Mouse (Mus musculus) midbrain, embryonic 14.5 days (tissue): ENCODE results near the gene Pik3ap1. TPM values are rescaled to one million over a fixed set of nuclear protein-coding genes. Genes with fewer than 3 reads are reported as not detected.

Source experiments
- ATAC-seq: fragments of 200-750 bp; cut with Nextera tagmentation; 2 replicates; pipeline ENCODE4 v1.8.0; 2017; ENCODE audit warnings: moderate number of reproducible peaks, moderate library complexity; ENCODE audit not compliant: low FRiP score, low TSS enrichment
- DNase-seq: peaks from one replicate; pipeline ENCODE4 v3.0.0-alpha.2; 2015
- H3K27ac ChIP-seq: fragments of 300-500 bp; sonication (generic); replicated peaks from 2 replicates; pipeline ENCODE4 v1.5.1; 2014; ENCODE audit warnings: mild to moderate bottlenecking, low read depth, low read length, moderate library complexity
- H3K27me3 ChIP-seq: fragments of 300-500 bp; sonication (generic); 2 replicates; pipeline ENCODE4 v1.6.1; 2014; ENCODE audit warnings: low read length, control low read depth, mixed read lengths; ENCODE audit not compliant: control insufficient read depth, insufficient read depth
- H3K36me3 ChIP-seq: fragments of 300-500 bp; sonication (generic); 2 replicates; pipeline ENCODE4 v1.6.1; 2014; ENCODE audit warnings: low read length, control low read depth; ENCODE audit not compliant: control insufficient read depth, insufficient read depth
- H3K4me1 ChIP-seq: fragments of 300-500 bp; sonication (generic); 2 replicates; pipeline ENCODE4 v1.6.1; 2014; ENCODE audit warnings: mild to moderate bottlenecking, antibody characterized with exemption, low read length, control low read depth; ENCODE audit not compliant: control insufficient read depth, insufficient read depth
- H3K4me2 ChIP-seq: fragments of 300-500 bp; sonication (generic); 2 replicates; pipeline ENCODE4 v1.6.1; 2014; ENCODE audit warnings: mild to moderate bottlenecking, low read length, moderate library complexity
- H3K4me3 ChIP-seq: fragments of 300-500 bp; sonication (generic); replicated peaks from 2 replicates; pipeline ENCODE4 v1.5.1; 2014; ENCODE audit warnings: low read depth, low read length
- H3K9ac ChIP-seq: fragments of 300-500 bp; sonication (generic); replicated peaks from 2 replicates; pipeline ENCODE4 v1.6.1; 2014; ENCODE audit warnings: mild to moderate bottlenecking, low read length, moderate library complexity
- H3K9me3 ChIP-seq: fragments of 300-500 bp; sonication (generic); 2 replicates; pipeline ENCODE4 v1.6.1; 2016; ENCODE audit warnings: low read length, control low read depth, mixed read lengths; ENCODE audit not compliant: control insufficient read depth
- WGBS: fragments of 180-500 bp; shearing (Covaris S2); extraction: QIAGEN DNeasy Blood & Tissue Kit; methylation state at CpG from one replicate; pipeline ENCODE4 v1.1.7; 2014; 5-methylcytosine and 5-hydroxymethylcytosine counted together
- polyA plus RNA-seq: library from polyadenylated mRNA; unstranded; fragments of >200 nt; fragmentation: Nextera tagmentation; extraction: Ambion mirVana; gene quantifications from 2 replicates; pipeline ENCODE4 v1.2.1, GENCODE M21; 2014

Gene Pik3ap1
- polyA plus RNA-seq, 1 experiment from 2014 or later: 2.9 TPM

- 72% methylated on average over 6 of the region's 6 CpGs for WGBS
- Histone ChIP-seq H3K36me3 (no peaks in the 10 kb centered on the region), H3K9ac (no peak overlapping the region), H3K27me3 (no peaks in the 10 kb centered on the region), H3K27ac (no peak overlapping the region), H3K9me3 (no peaks in the 10 kb centered on the region), H3K4me1 (no peaks in the 10 kb centered on the region), H3K4me3 (no peak overlapping the region), H3K4me2 (no peak overlapping the region)
- DNase-seq (no peak), ATAC-seq (no peak)
Measured at GRCm38 (mm10) chr19:41288568-41288967, 96.3 kb downstream of the Pik3ap1 start.

- DNase-seq: no peak
- Histone ChIP-seq H3K27me3 (no peaks in the 10 kb centered on the region), H3K4me2 (no peak overlapping the region), H3K4me1 (no peaks in the 10 kb centered on the region), H3K4me3 (no peak overlapping the region), H3K27ac (no peak overlapping the region), H3K36me3 (no peaks in the 10 kb centered on the region), H3K9me3 (no peaks in the 10 kb centered on the region), H3K9ac (no peak overlapping the region)
- ATAC-seq: no peak
- 86% methylated on average over 7 of the region's 7 CpGs for WGBS
Measured at GRCm38 (mm10) chr19:41287224-41287623, 97.7 kb downstream of the Pik3ap1 start.

- ATAC-seq (no peak), DNase-seq (no peak)
- Histone ChIP-seq H3K9ac (no peak overlapping the region), H3K4me1 (no peaks in the 10 kb centered on the region), H3K27ac (no peak overlapping the region), H3K4me3 (no peak overlapping the region), H3K9me3 (no peaks in the 10 kb centered on the region), H3K36me3 (no peaks in the 10 kb centered on the region), H3K4me2 (no peak overlapping the region), H3K27me3 (no peaks in the 10 kb centered on the region)
- WGBS: 54% methylated on average over 6 of the region's 6 CpGs
Measured at GRCm38 (mm10) chr19:41284515-41284914, 100.4 kb downstream of the Pik3ap1 start.

- H3K9me3 ChIP-seq: no peaks in the 10 kb centered on the region
- H3K9ac ChIP-seq: no peak overlapping the region
- no peaks in the 10 kb centered on the region for H3K4me1 ChIP-seq
- DNase-seq (no peak), ATAC-seq (no peak)
- H3K27me3 ChIP-seq: no peaks in the 10 kb centered on the region
- no peak overlapping the region for H3K27ac ChIP-seq
- H3K4me2 ChIP-seq: no peak overlapping the region
- no peaks in the 10 kb centered on the region for H3K36me3 ChIP-seq
- no peak overlapping the region for H3K4me3 ChIP-seq
- WGBS: 87% methylated on average over 5 of the region's 5 CpGs
Measured at GRCm38 (mm10) chr19:41282718-41283117, 102.2 kb downstream of the Pik3ap1 start.

- H3K27me3 ChIP-seq: no peaks in the 10 kb centered on the region
- H3K4me3 ChIP-seq: no peak overlapping the region
- WGBS: 90% methylated on average over 4 of the region's 4 CpGs
- no peak for ATAC-seq
- no peaks in the 10 kb centered on the region for H3K36me3 ChIP-seq
- no peaks in the 10 kb centered on the region for H3K9me3 ChIP-seq
- no peak for DNase-seq
- no peak overlapping the region for H3K4me2 ChIP-seq
- no peak overlapping the region for H3K27ac ChIP-seq
- no peak overlapping the region for H3K9ac ChIP-seq
- H3K4me1 ChIP-seq: no peaks in the 10 kb centered on the region
Measured at GRCm38 (mm10) chr19:41282216-41282615, 102.7 kb downstream of the Pik3ap1 start.

GRCm38 (mm10) chr19:41279724-41280244, 105.1 kb downstream of the Pik3ap1 start:
- Histone ChIP-seq H3K4me1 (no peaks in the 10 kb centered on the region), H3K9ac (no peak overlapping the region), H3K36me3 (no peaks in the 10 kb centered on the region), H3K4me2 (no peak overlapping the region), H3K27ac (no peak overlapping the region), H3K4me3 (no peak overlapping the region), H3K9me3 (no peaks in the 10 kb centered on the region), H3K27me3 (no peaks in the 10 kb centered on the region)
- 65% methylated on average over 8 of the region's 8 CpGs for WGBS
- DNase-seq (no peak), ATAC-seq (no peak)

- WGBS: 84% methylated on average over 7 of the region's 7 CpGs
- ATAC-seq: no peak
- DNase-seq: no peak
Measured at GRCm38 (mm10) chr19:41278606-41279005, 106.3 kb downstream of the Pik3ap1 start.

GRCm38 (mm10) chr19:41275588-41275987, 109.3 kb downstream of the Pik3ap1 start:
- ATAC-seq (no peak), DNase-seq (no peak)
- Histone ChIP-seq H3K27ac (no peak overlapping the region), H3K9me3 (no peaks in the 10 kb centered on the region), H3K4me3 (no peak overlapping the region), H3K36me3 (no peaks in the 10 kb centered on the region), H3K4me2 (no peak overlapping the region), H3K27me3 (no peaks in the 10 kb centered on the region), H3K9ac (no peak overlapping the region), H3K4me1 (no peaks in the 10 kb centered on the region)
- WGBS: 62% methylated on average over 3 of the region's 3 CpGs

More at GRCm38 (mm10) chr19:41278606-41279005, 106.3 kb downstream of the Pik3ap1 start:
- no peak overlapping the region for H3K9ac ChIP-seq
- no peak overlapping the region for H3K4me3 ChIP-seq
- H3K4me1 ChIP-seq: no peaks in the 10 kb centered on the region
- no peak overlapping the region for H3K27ac ChIP-seq
- H3K4me2 ChIP-seq: no peak overlapping the region
- H3K27me3 ChIP-seq: no peaks in the 10 kb centered on the region
- no peaks in the 10 kb centered on the region for H3K9me3 ChIP-seq
- no peaks in the 10 kb centered on the region for H3K36me3 ChIP-seq

- no peaks in the 10 kb centered on the region for H3K9me3 ChIP-seq
- H3K4me1 ChIP-seq: no peaks in the 10 kb centered on the region
- H3K4me2 ChIP-seq: no peak overlapping the region
- H3K9ac ChIP-seq: no peak overlapping the region
- DNase-seq: no peak
- H3K36me3 ChIP-seq: no peaks in the 10 kb centered on the region
- H3K4me3 ChIP-seq: no peak overlapping the region
- H3K27ac ChIP-seq: no peak overlapping the region
- WGBS: 60% methylated on average over 7 of the region's 7 CpGs
- no peak for ATAC-seq
- no peaks in the 10 kb centered on the region for H3K27me3 ChIP-seq
Measured at GRCm38 (mm10) chr19:41270906-41271305, 114.0 kb downstream of the Pik3ap1 start.
